Mouse (Mus musculus) forelimb bud, embryonic 11.5 days (tissue): Measurements from ENCODE around the gene Chd4.

ENCODE experiments used
- DNase-seq: peaks from one replicate; pipeline ENCODE4 v3.0.0-alpha.2; 2012; ENCODE audit warnings: low read depth, low spot score

The Chd4 gene

GRCm38 (mm10) chr6:125139747-125140146 lies 44.0 kb downstream of the Chd4 start:
- DNase-seq = no peak

- no peak for DNase-seq
Measured at GRCm38 (mm10) chr6:125142436-125142835, 46.7 kb downstream of the Chd4 start.

- no peak for DNase-seq
Measured at GRCm38 (mm10) chr6:125143128-125143527, 47.3 kb downstream of the Chd4 start.

- no peak for DNase-seq
Measured at GRCm38 (mm10) chr6:125143904-125144303, 48.1 kb downstream of the Chd4 start.

GRCm38 (mm10) chr6:125145001-125145400 lies 49.2 kb downstream of the Chd4 start, which contains the start of gene Iffo1:
Gene Iffo1 (plus strand): TSS chr6:125145241.
- peak; percentile 96 for DNase-seq

- no peak for DNase-seq
Measured at GRCm38 (mm10) chr6:125145479-125145951, 49.7 kb downstream of the Chd4 start.

- no peak for DNase-seq
Measured at GRCm38 (mm10) chr6:125146148-125146547, 50.4 kb downstream of the Chd4 start.

GRCm38 (mm10) chr6:125146797-125147196 lies 51.0 kb downstream of the Chd4 start:
- DNase-seq = no peak

- DNase-seq = no peak
Measured at GRCm38 (mm10) chr6:125147329-125147728, 51.5 kb downstream of the Chd4 start.

- DNase-seq = no peak
Measured at GRCm38 (mm10) chr6:125148251-125148925, 52.6 kb downstream of the Chd4 start.

GRCm38 (mm10) chr6:125148926-125149568 lies 53.3 kb downstream of the Chd4 start:
- no peak for DNase-seq

- no peak for DNase-seq
Measured at GRCm38 (mm10) chr6:125149569-125149950, 53.8 kb downstream of the Chd4 start.

- DNase-seq = no peak
Measured at GRCm38 (mm10) chr6:125152212-125153017, 56.6 kb downstream of the Chd4 start.

GRCm38 (mm10) chr6:125153018-125153389 lies 57.2 kb downstream of the Chd4 start:
- DNase-seq = no peak

GRCm38 (mm10) chr6:125153682-125154081 lies 57.9 kb downstream of the Chd4 start:
- no peak for DNase-seq

GRCm38 (mm10) chr6:125154550-125154949 lies 58.8 kb downstream of the Chd4 start:
- peak; percentile 32 for DNase-seq

- no peak for DNase-seq
Measured at GRCm38 (mm10) chr6:125155262-125155661, 59.5 kb downstream of the Chd4 start.

- DNase-seq = no peak
Measured at GRCm38 (mm10) chr6:125156491-125156890, 60.7 kb downstream of the Chd4 start.

GRCm38 (mm10) chr6:125156903-125157614 lies 61.3 kb downstream of the Chd4 start:
- DNase-seq = no peak

GRCm38 (mm10) chr6:125158944-125159492 lies 63.2 kb downstream of the Chd4 start:
- DNase-seq = no peak

GRCm38 (mm10) chr6:125159773-125160557 lies 64.2 kb downstream of the Chd4 start:
- DNase-seq = no peak
